ENCODE assay signal across 14 mouse cellular contexts in genomic region chr5:67139052-67140015, GRCm38 (mm10). TPM values are rescaled to one million over a fixed set of nuclear protein-coding genes. Genes with fewer than 3 reads are reported as not detected.
A peak's percentile ranks its signal among the peaks of the same experiment; 100 is the strongest.
DNase-seq lines count a peak whose midpoint lies in the region; ATAC-seq and TF ChIP-seq lines count a peak whose summit lies in the region.
"Had no signal": no experiment of that assay in that cellular context is flagged by ENCODE, and none has a peak within 500 bp of the region (broad histone marks: within the 10 kb centered on the region; RNA-seq: fewer than 3 reads in every experiment).

No protein-coding gene starts in this region.

- no peak for TF ChIP-seq POLR2A in kidney, adult 2 months (IDR thresholded peaks at IDR 0.05; ENCODE audit: low read depth, low read length)

- no peaks in the 10 kb centered on the region for H3K9me3 ChIP-seq in forebrain, embryonic 11.5 days (ENCODE audit: control insufficient read depth, low read length)
- H3K9me3 ChIP-seq in hindbrain, embryonic 16.5 days (ENCODE audit: control insufficient read depth, low read length): no peaks in the 10 kb centered on the region
- H3K9me3 ChIP-seq in neural tube, embryonic 12.5 days: no peaks in the 10 kb centered on the region
- H3K9me3 ChIP-seq: megakaryocyte, embryonic 14.5 days had no signal

- TF ChIP-seq CTCF in kidney, adult 2 months (conservative IDR thresholded peaks at IDR 0.05; ENCODE audit: insufficient read depth, insufficient read length, low read depth, low read length): no peak

- H3K36me3 ChIP-seq in forebrain, embryonic 11.5 days (ENCODE audit: control insufficient read depth, insufficient read depth, low read length): no peaks in the 10 kb centered on the region
- H3K36me3 ChIP-seq in hindbrain, embryonic 16.5 days (ENCODE audit: control insufficient read depth, insufficient read depth, low read length): no peaks in the 10 kb centered on the region
- H3K36me3 ChIP-seq in neural tube, embryonic 12.5 days: no peaks in the 10 kb centered on the region
- H3K36me3 ChIP-seq in kidney, adult 2 months (ENCODE audit: control insufficient read depth, insufficient read depth, low read length): no peaks in the 10 kb centered on the region

- peaks cover 5% of the 10 kb centered on the region for H3K27me3 ChIP-seq in forebrain, embryonic 11.5 days (ENCODE audit: control insufficient read depth, insufficient read depth, low read length)
- no peaks in the 10 kb centered on the region; the same call in 1 of the 2 replicates for H3K27me3 ChIP-seq in hindbrain, embryonic 16.5 days (replicated peaks; ENCODE audit: control insufficient read depth, insufficient read depth, low read length)
- H3K27me3 ChIP-seq in neural tube, embryonic 12.5 days (replicated peaks): no peaks in the 10 kb centered on the region
- no peaks in the 10 kb centered on the region for H3K27me3 ChIP-seq in kidney, adult 2 months (replicated peaks; ENCODE audit: control insufficient read depth, insufficient read depth, low read length)
- H3K27me3 ChIP-seq: megakaryocyte, embryonic 14.5 days had no signal

- DNase-seq in embryo, embryonic 10 days (ENCODE audit: low spot score): peak; percentile 65
- DNase-seq in forebrain, embryonic 11.5 days (ENCODE audit: low spot score): no peak
- no peak for DNase-seq in kidney, adult 2 months
- DNase-seq in kidney, postnatal 36 days: no peak
- DNase-seq: kidney, postnatal 25 days had no signal

- no peak overlapping the region for H3K4me3 ChIP-seq in forebrain, embryonic 11.5 days (ENCODE audit: low read depth, low read length)
- H3K4me3 ChIP-seq in hindbrain, embryonic 16.5 days (ENCODE audit: low read length): peak overlapping the region; percentile 7; the same call in 1 of the 2 replicates
- no peak overlapping the region for H3K4me3 ChIP-seq in neural tube, embryonic 12.5 days
- no peak overlapping the region for H3K4me3 ChIP-seq in kidney, adult 2 months (ENCODE audit: insufficient read depth, low read depth, low read length)
- H3K4me3 ChIP-seq: megakaryocyte, embryonic 14.5 days had no signal

- peak; percentile 34; the same call in 1 of the 2 replicates for ATAC-seq in forebrain, embryonic 11.5 days (replicated peaks; ENCODE audit: low FRiP score)
- no peak for ATAC-seq in hindbrain, embryonic 16.5 days
- peak; percentile 56 for ATAC-seq in neural tube, embryonic 12.5 days (ENCODE audit: low FRiP score, low read depth)
- no peak for ATAC-seq in megakaryocyte progenitor cell, adult 5-6 weeks (replicated peaks; ENCODE audit: poor library complexity)

- no peak overlapping the region for H3K9ac ChIP-seq in forebrain, embryonic 11.5 days (ENCODE audit: low read length)
- H3K9ac ChIP-seq in hindbrain, embryonic 16.5 days (ENCODE audit: low read depth, low read length): no peak overlapping the region
- H3K9ac ChIP-seq in neural tube, embryonic 12.5 days: no peak overlapping the region
- H3K9ac ChIP-seq: liver, embryonic 14.5 days had no signal

- H3K27ac ChIP-seq in forebrain, embryonic 11.5 days (ENCODE audit: low read depth, low read length): no peak overlapping the region
- H3K27ac ChIP-seq in hindbrain, embryonic 16.5 days (ENCODE audit: low read depth, low read length): no peak overlapping the region
- H3K27ac ChIP-seq in neural tube, embryonic 12.5 days: no peak overlapping the region
- H3K27ac ChIP-seq in kidney, adult 2 months (ENCODE audit: insufficient read depth, low read depth, low read length): no peak overlapping the region
- H3K27ac ChIP-seq: liver, embryonic 14.5 days had no signal

- H3K4me1 ChIP-seq in forebrain, embryonic 11.5 days (replicated peaks; ENCODE audit: control insufficient read depth, insufficient read depth, low read length): peaks cover 6% of the 10 kb centered on the region; the same call in 1 of the 2 replicates
- peaks cover 12% of the 10 kb centered on the region for H3K4me1 ChIP-seq in hindbrain, embryonic 16.5 days (ENCODE audit: control insufficient read depth, insufficient read depth, low read depth, low read length)
- H3K4me1 ChIP-seq in neural tube, embryonic 12.5 days: peaks cover 16% of the 10 kb centered on the region
- no peaks in the 10 kb centered on the region for H3K4me1 ChIP-seq in kidney, adult 2 months (ENCODE audit: control insufficient read depth, insufficient read depth, low read length)
- H3K4me1 ChIP-seq: megakaryocyte, embryonic 14.5 days had no signal

- H3K4me2 ChIP-seq in forebrain, embryonic 11.5 days (ENCODE audit: low read depth, low read length, severe bottlenecking): peak overlapping the region; percentile 15; the same call in 1 of the 2 replicates
- H3K4me2 ChIP-seq in hindbrain, embryonic 16.5 days (ENCODE audit: low read length): peak overlapping the region; percentile 46
- peak overlapping the region; percentile 33 for H3K4me2 ChIP-seq in neural tube, embryonic 12.5 days (replicated peaks)

- WGBS in forebrain, embryonic 11.5 days: 28% methylated on average over 25 of the region's 25 CpGs
- WGBS in hindbrain, embryonic 16.5 days: 21% methylated on average over 25 of the region's 25 CpGs
- WGBS in neural tube, embryonic 12.5 days: 38% methylated on average over 25 of the region's 25 CpGs
- 63% methylated on average over 25 of the region's 25 CpGs for WGBS in kidney, adult 2 months

RNA-seq across cellular contexts. Expression of gene Phox2b, which starts 40.2 kb away (rescaled TPM):
- polyA plus RNA-seq in forebrain, embryonic 11.5 days (2014; fragmentation: Nextera tagmentation; extraction: Ambion mirVana): 0.08 TPM in 1 of 2 replicates, not detected in the other
- polyA plus RNA-seq in hindbrain, embryonic 16.5 days (2015; fragmentation: Nextera tagmentation; extraction: Ambion mirVana): 12.3 and 19.5 TPM in 2 replicates
- 1.2 and 2.7 TPM in 2 replicates for polyA plus RNA-seq in neural tube, embryonic 12.5 days (2016; fragmentation: Nextera tagmentation; extraction: Ambion mirVana)
- 0.12 and 0.31 TPM in 2 replicates for polyA plus RNA-seq in kidney, adult 2 months (2012; rRNA removed)
- not detected in 2 replicates for total RNA-seq in megakaryocyte progenitor cell, adult 5-6 weeks (2015)
- total RNA-seq in megakaryocyte progenitor cell, adult 5-6 weeks (2017): not detected in 2 replicates
- total RNA-seq: heart, postnatal 25 days; left cerebral cortex, postnatal 10 days had no signal
- polyA plus RNA-seq: gonadal fat pad, adult 2 months; spleen, adult 2 months had no signal

Comparison
In these comparisons a context has a peak if more than half of its experiments do, and no peak if none do; other contexts are left out.
1. ATAC-seq: peak in forebrain, embryonic 11.5 days (single experiment) and neural tube, embryonic 12.5 days (single experiment); none in hindbrain, embryonic 16.5 days (single experiment) and megakaryocyte progenitor cell, adult 5-6 weeks (single experiment).
2. Peak in every context shown above with its lines, with median percentiles within 50 percentile points of each other: H3K4me2 ChIP-seq.